Mouse (Mus musculus): ENCODE data around the gene Sh2d4b.

GRCm38 (mm10) chr14:40935481-40935880, 42.4 kb upstream of the Sh2d4b start:
- TF ChIP-seq CTCF (IDR thresholded peaks at IDR 0.05; ENCODE audit: borderline replicate concordance, insufficient read depth, low read depth, low read length) (no peak), POLR2A (IDR thresholded peaks at IDR 0.05; ENCODE audit: borderline replicate concordance, insufficient read depth, low read length) (no peak)
